Mouse (Mus musculus) CH12.LX (cell line): ENCODE measurements around the gene Bcr.
A peak's percentile ranks its signal among the peaks of the same experiment; 100 is the strongest.

Experiments used
- CTCF ChIP-seq, 2 experiments: IDR thresholded peaks in 1 of 2; conservative IDR thresholded peaks in 1 of 2; 2 replicates each; pipeline ENCODE4 v1.5.1; 2011 to 2012; ENCODE audit warnings: low read depth in 2 of 2, low read length in 2 of 2, improper control_type of control experiment in 1 of 2, inconsistent platforms in 1 of 2, mild to moderate bottlenecking in 1 of 2, moderate library complexity in 1 of 2
- E2F4 ChIP-seq: IDR thresholded peaks from 2 replicates; pipeline ENCODE4 v1.6.1; 2011; ENCODE audit warnings: low read depth, low read length, improper control_type of control experiment; ENCODE audit not compliant: insufficient replicate concordance
- IRF4 ChIP-seq: IDR thresholded peaks from 2 replicates; pipeline ENCODE4 v1.6.1; 2014; ENCODE audit warnings: low read depth, mild to moderate bottlenecking, inconsistent platforms, low read length, improper control_type of control experiment
- NRF1 ChIP-seq: IDR thresholded peaks from 2 replicates; pipeline ENCODE4 v1.6.1; 2014; ENCODE audit warnings: low read depth, mild to moderate bottlenecking, inconsistent platforms, low read length, improper control_type of control experiment, moderate library complexity
- POLR2A ChIP-seq: IDR thresholded peaks from 2 replicates; pipeline ENCODE4 v1.6.1; 2011; ENCODE audit warnings: low read depth, mild to moderate bottlenecking, improper control_type of control experiment, low read length
- USF2 ChIP-seq: conservative IDR thresholded peaks from 2 replicates; pipeline ENCODE4 v1.6.1; 2011; ENCODE audit warnings: low read depth, low read length, improper control_type of control experiment
- ZNF384 ChIP-seq: IDR thresholded peaks from 2 replicates; pipeline ENCODE4 v1.6.1; 2012; ENCODE audit warnings: low read depth, low read length, improper control_type of control experiment, inconsistent platforms

DNA sequence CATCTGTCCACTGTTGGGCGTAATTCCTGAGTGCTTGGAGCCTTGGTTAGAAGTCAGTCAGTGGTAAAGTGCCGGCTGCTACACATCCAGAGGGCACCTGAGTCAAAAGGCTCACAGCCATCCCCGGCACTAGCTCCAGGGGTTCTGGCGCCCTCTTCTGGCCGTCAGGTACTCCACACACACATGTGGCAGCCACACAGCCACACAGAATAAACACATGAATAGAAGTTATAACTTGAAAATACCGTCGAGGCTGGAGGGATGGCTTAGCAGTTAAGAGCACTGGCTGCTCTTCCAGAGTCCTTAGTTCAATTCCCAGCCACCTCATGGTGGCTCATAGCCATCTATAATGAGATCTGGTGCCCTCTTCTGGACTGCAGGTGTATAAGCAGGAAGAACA lies 131.3 kb downstream of the Bcr start:
- no peak for TF ChIP-seq NRF1
- TF ChIP-seq E2F4 = no peak
- no peak for TF ChIP-seq POLR2A
- TF ChIP-seq IRF4 = no peak
- no peak for TF ChIP-seq ZNF384
- TF ChIP-seq CTCF (conservative IDR thresholded peaks at IDR 0.05 in 1 of 2, IDR thresholded peaks at IDR 0.05 in 1 of 2; ENCODE audit: low read depth in 2 of 2, low read length in 2 of 2) = peak in 1 of 2 experiments; percentile 50; a peak in 2 of 4 replicates
- TF ChIP-seq USF2 = no peak
